Mouse (Mus musculus) limb, embryonic 11.5 days (tissue): ENCODE results near the gene Olfr547. TPM values are rescaled to one million over a fixed set of nuclear protein-coding genes. Genes with fewer than 3 reads are reported as not detected.

Source experiments
- ATAC-seq: fragments of 200-750 bp; cut with Nextera tagmentation; 2 replicates; pipeline ENCODE4 v1.8.0; 2017; ENCODE audit warnings: low read depth; ENCODE audit not compliant: insufficient number of reproducible peaks, low FRiP score, low TSS enrichment
- DNase-seq: peaks from one replicate; pipeline ENCODE4 v3.0.0-alpha.2; 2015; ENCODE audit warnings: low spot score
- H3K27ac ChIP-seq: fragments of 300-500 bp; sonication (generic); replicated peaks from 2 replicates; pipeline ENCODE4 v1.5.1; 2014; ENCODE audit warnings: low read depth, mild to moderate bottlenecking, low read length
- H3K27me3 ChIP-seq: fragments of 300-500 bp; sonication (generic); 2 replicates; pipeline ENCODE4 v1.6.1; 2014; ENCODE audit warnings: mild to moderate bottlenecking, low read length, mixed read lengths; ENCODE audit not compliant: control insufficient read depth, insufficient read depth
- H3K36me3 ChIP-seq: fragments of 300-500 bp; sonication (generic); 2 replicates; pipeline ENCODE4 v1.6.1; 2014; ENCODE audit warnings: mild to moderate bottlenecking, low read length, moderate library complexity, mixed read lengths; ENCODE audit not compliant: control insufficient read depth, insufficient read depth
- H3K4me1 ChIP-seq: fragments of 300-500 bp; sonication (generic); 2 replicates; pipeline ENCODE4 v1.6.1; 2014; ENCODE audit warnings: low read length, mixed read lengths; ENCODE audit not compliant: control insufficient read depth, insufficient read depth
- H3K4me2 ChIP-seq: fragments of 300-500 bp; sonication (generic); 2 replicates; pipeline ENCODE4 v1.6.1; 2014; ENCODE audit warnings: low read depth, mild to moderate bottlenecking, moderate library complexity; ENCODE audit not compliant: severe bottlenecking
- H3K4me3 ChIP-seq: fragments of 300-500 bp; sonication (generic); 2 replicates; pipeline ENCODE4 v1.5.1; 2014; ENCODE audit warnings: low read depth, low read length
- H3K9ac ChIP-seq: fragments of 300-500 bp; sonication (generic); 2 replicates; pipeline ENCODE4 v1.6.1; 2014; ENCODE audit warnings: mild to moderate bottlenecking, low read length
- H3K9me3 ChIP-seq: fragments of 300-500 bp; sonication (generic); 2 replicates; pipeline ENCODE4 v1.6.1; 2016; ENCODE audit warnings: low read length; ENCODE audit not compliant: control insufficient read depth
- whole genome bisulfite sequencing: fragments of 180-500 bp; shearing (Covaris S2); extraction: QIAGEN DNeasy Blood & Tissue Kit; methylation state at CpG from one replicate; pipeline ENCODE4 v1.1.7; 2014; 5-methylcytosine and 5-hydroxymethylcytosine counted together
- polyA plus RNA-seq: library from polyadenylated mRNA; unstranded; fragments of >200 nt; fragmentation: Nextera tagmentation; extraction: Ambion mirVana; gene quantifications from 2 replicates; pipeline ENCODE4 v1.2.1, GENCODE M21; 2014

Gene Olfr547
- polyA plus RNA-seq, 1 experiment from 2014 or later: not detected

GRCm38 (mm10) chr7:102508666-102509065 is 25.9 kb upstream of the Olfr547 start:
- no peak for DNase-seq

GRCm38 (mm10) chr7:102509726-102510125 is 24.8 kb upstream of the Olfr547 start:
- no peaks in the 10 kb centered on the region for H3K36me3 ChIP-seq
- no peak overlapping the region for H3K9ac ChIP-seq
- H3K4me2 ChIP-seq: no peak overlapping the region
- H3K27ac ChIP-seq: no peak overlapping the region
- no peaks in the 10 kb centered on the region for H3K9me3 ChIP-seq
- H3K4me1 ChIP-seq: no peaks in the 10 kb centered on the region
- DNase-seq (no peak), ATAC-seq (no peak)
- WGBS: 71% methylated on average over 7 of the region's 7 CpGs
- peaks cover 3% of the 10 kb centered on the region; the same call in 1 of the 2 replicates for H3K27me3 ChIP-seq
- no peak overlapping the region for H3K4me3 ChIP-seq

More at GRCm38 (mm10) chr7:102508666-102509065, 25.9 kb upstream of the Olfr547 start:
- Histone ChIP-seq H3K4me2 (no peak overlapping the region), H3K9ac (no peak overlapping the region), H3K4me3 (no peak overlapping the region), H3K36me3 (no peaks in the 10 kb centered on the region), H3K4me1 (no peaks in the 10 kb centered on the region), H3K27me3 (no peaks in the 10 kb centered on the region), H3K27ac (no peak overlapping the region), H3K9me3 (no peaks in the 10 kb centered on the region)
- ATAC-seq: no peak
- WGBS: 91% methylated on average over 6 of the region's 6 CpGs

GRCm38 (mm10) chr7:102511927-102512326 is 22.6 kb upstream of the Olfr547 start:
- DNase-seq (no peak), ATAC-seq (no peak)
- Histone ChIP-seq H3K9me3 (no peaks in the 10 kb centered on the region), H3K27ac (no peak overlapping the region), H3K27me3 (peaks cover 3% of the 10 kb centered on the region; the same call in 1 of the 2 replicates), H3K4me3 (no peak overlapping the region), H3K36me3 (no peaks in the 10 kb centered on the region), H3K4me1 (no peaks in the 10 kb centered on the region), H3K4me2 (no peak overlapping the region), H3K9ac (no peak overlapping the region)
- 93% methylated on average over 10 of the region's 10 CpGs for WGBS

DNA sequence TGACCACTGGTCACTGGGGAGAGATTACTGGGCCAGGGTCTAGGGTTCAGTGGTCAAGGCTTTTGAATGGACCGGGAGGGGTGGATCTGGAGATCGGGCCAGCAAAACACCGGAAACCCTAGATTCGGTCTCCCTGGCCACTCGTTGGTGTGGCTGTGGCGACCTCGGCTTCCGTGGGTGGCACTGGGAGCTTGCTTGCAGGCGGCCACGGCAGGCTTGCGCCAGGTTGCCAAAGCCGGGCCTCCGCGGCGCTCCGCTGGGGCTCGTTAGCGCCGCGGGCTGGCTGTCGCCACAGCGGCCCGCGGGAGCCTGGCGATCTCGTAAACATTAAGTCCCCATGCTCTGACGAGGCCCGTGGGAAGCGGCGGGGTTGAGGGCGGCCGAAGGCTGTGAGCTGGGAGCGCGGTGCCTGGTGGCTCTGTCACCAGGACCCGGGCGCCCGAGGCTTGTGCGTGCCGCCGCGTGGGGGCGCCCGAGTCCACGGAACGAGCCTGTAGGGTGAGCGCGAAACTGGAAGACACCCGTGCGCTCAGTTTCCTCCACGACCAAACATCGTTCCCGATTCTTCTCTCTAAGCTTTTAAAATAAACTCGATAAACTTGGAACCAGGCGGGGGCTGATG is 21.6 kb upstream of the Olfr547 start:
- Histone ChIP-seq H3K9me3 (no peaks in the 10 kb centered on the region), H3K27me3 (peaks cover 3% of the 10 kb centered on the region; the same call in 1 of the 2 replicates), H3K4me1 (no peaks in the 10 kb centered on the region), H3K27ac (no peak overlapping the region), H3K9ac (peak overlapping the region; percentile 69), H3K4me3 (peak overlapping the region; percentile 36), H3K4me2 (peak overlapping the region; percentile 85), H3K36me3 (no peaks in the 10 kb centered on the region)
- under 1% methylated on average over 54 of the region's 54 CpGs for WGBS
- peak; percentile 92 for DNase-seq
- ATAC-seq: peak; percentile 85

- ATAC-seq (no peak), DNase-seq (no peak)
- Histone ChIP-seq H3K9ac (no peak overlapping the region), H3K9me3 (no peaks in the 10 kb centered on the region), H3K27ac (no peak overlapping the region), H3K4me2 (no peak overlapping the region), H3K4me1 (no peaks in the 10 kb centered on the region), H3K27me3 (peaks cover 3% of the 10 kb centered on the region; the same call in 1 of the 2 replicates), H3K36me3 (no peaks in the 10 kb centered on the region), H3K4me3 (no peak overlapping the region)
- 53% methylated on average over 4 of the region's 4 CpGs for WGBS
These were observed 20.4 kb upstream of the Olfr547 start for GRCm38 (mm10) chr7:102514144-102514543.

GRCm38 (mm10) chr7:102516261-102517050 is 18.1 kb upstream of the Olfr547 start:
- ATAC-seq: no peak

DNA sequence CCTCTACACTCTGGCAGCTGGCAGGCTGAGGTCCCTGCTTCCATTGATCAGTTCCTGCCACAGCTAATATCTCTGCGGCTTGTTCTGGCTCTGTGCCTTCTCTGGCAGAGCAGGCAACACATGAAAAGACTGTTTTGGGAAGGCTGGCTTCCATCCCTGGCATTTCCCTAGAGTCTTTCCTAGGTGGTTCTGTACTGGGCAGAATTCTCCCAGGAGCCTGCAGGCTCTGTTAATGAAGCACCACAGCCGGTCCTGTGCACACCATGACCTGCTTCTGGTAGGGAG is 17.6 kb upstream of the Olfr547 start:
- no peak for ATAC-seq
- Histone ChIP-seq H3K9me3 (no peaks in the 10 kb centered on the region), H3K27me3 (peaks cover 3% of the 10 kb centered on the region; the same call in 1 of the 2 replicates), H3K27ac (no peak overlapping the region), H3K4me3 (no peak overlapping the region), H3K36me3 (no peaks in the 10 kb centered on the region), H3K4me2 (no peak overlapping the region), H3K9ac (no peak overlapping the region), H3K4me1 (no peaks in the 10 kb centered on the region)
- no peak for DNase-seq
- 90% methylated on average over 2 of the region's 2 CpGs for WGBS

More at GRCm38 (mm10) chr7:102516261-102517050, 18.1 kb upstream of the Olfr547 start:
- Histone ChIP-seq H3K27ac (no peak overlapping the region), H3K9me3 (no peaks in the 10 kb centered on the region), H3K27me3 (peaks cover 3% of the 10 kb centered on the region; the same call in 1 of the 2 replicates), H3K4me1 (no peaks in the 10 kb centered on the region), H3K9ac (no peak overlapping the region), H3K36me3 (no peaks in the 10 kb centered on the region), H3K4me2 (no peak overlapping the region), H3K4me3 (no peak overlapping the region)
- no peak for DNase-seq
- 72% methylated on average over 10 of the region's 10 CpGs for WGBS

GRCm38 (mm10) chr7:102529052-102529451 is 5.5 kb upstream of the Olfr547 start:
- H3K4me1 ChIP-seq: no peaks in the 10 kb centered on the region
- H3K27me3 ChIP-seq: no peaks in the 10 kb centered on the region
- DNase-seq (no peak), ATAC-seq (no peak)
- no peak overlapping the region for H3K4me2 ChIP-seq
- H3K9ac ChIP-seq: no peak overlapping the region
- no peaks in the 10 kb centered on the region for H3K36me3 ChIP-seq
- no peak overlapping the region for H3K27ac ChIP-seq
- no peak overlapping the region for H3K4me3 ChIP-seq
- WGBS: 73% methylated on average over 1 of the region's 1 CpGs
- no peaks in the 10 kb centered on the region for H3K9me3 ChIP-seq
